Mouse (Mus musculus): ENCODE measurements around the gene Wipi2. TPM values are rescaled to one million over a fixed set of nuclear protein-coding genes. Genes with fewer than 3 reads are reported as not detected.

Gene Wipi2
- total and polyA plus RNA-seq, 2 experiments from 2014 or later = 19.6 to 37.2 TPM

DNA sequence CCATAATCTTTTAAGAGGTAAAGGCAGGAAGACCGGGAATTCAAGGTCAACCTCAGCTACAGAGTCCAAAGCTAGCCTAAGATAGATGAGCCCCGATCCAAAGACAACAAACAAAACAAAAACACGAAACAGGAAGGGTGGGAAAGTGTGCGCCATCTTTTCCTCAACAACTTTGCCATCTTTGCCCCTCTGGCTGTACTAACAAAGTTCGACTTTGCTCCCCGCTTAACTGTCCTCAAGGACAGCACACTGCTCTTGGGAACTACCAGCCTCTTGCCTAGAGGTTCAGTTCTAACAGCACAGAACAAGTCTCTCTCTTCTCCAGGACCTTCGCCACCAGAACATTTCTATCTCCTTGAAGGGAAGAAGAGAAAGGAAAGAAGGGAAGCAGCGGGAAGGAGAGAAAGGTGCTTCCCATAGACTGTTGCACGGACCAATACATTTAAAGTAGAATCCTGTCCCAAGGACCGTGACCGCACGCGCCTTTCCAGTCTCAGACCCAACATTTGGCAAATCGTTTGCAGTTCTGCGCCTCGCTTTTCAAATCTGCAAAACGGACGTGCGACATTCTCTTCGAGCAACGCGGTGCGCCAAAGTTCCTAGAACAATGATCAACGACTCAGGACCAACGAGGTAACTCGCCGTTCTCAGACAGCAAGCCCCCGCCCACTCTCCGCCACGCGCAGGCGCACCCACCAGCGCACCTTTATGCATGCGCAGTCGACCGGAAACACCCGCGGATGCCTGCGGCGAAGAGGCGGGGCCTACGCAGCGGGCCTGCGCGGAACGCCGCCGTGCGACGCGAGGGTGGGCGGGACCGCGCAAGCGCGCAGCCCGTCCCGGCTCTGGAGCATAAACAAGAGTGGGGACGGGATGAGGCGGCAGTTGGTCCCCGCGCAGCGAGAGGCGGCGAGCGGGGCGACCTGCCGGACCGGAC lies 1.5 kb downstream of the Wipi2 start:
- Histone ChIP-seq H3K9me3 (replicated peaks; ENCODE audit: control insufficient read depth, low read length) (no peaks in the 10 kb centered on the region), H3K27me3 (ENCODE audit: control insufficient read depth, insufficient read depth, low read length) (no peaks in the 10 kb centered on the region), H3K9ac (replicated peaks; ENCODE audit: low read depth, low read length) (peak overlapping the region; percentile 88), H3K4me3 (ENCODE audit: low read depth, low read length) (peak overlapping the region; percentile 94), H3K4me2 (ENCODE audit: low read depth, low read length) (peak overlapping the region; percentile 91), H3K4me1 (ENCODE audit: control insufficient read depth, insufficient read depth) (peaks cover 9% of the 10 kb centered on the region), H3K27ac (ENCODE audit: low read depth) (peak overlapping the region; percentile 85), H3K36me3 (replicated peaks; ENCODE audit: control insufficient read depth, insufficient read depth, low read length) (peaks cover 13% of the 10 kb centered on the region)
- DNase-seq (ENCODE audit: low spot score) (peak; percentile 93), ATAC-seq (ENCODE audit: insufficient read depth, low read depth) (peak; percentile 99)
- TF ChIP-seq CTCF (IDR thresholded peaks at IDR 0.05; ENCODE audit: low read depth) = no peak
- no peak for TF ChIP-seq EP300 (IDR thresholded peaks at IDR 0.05; ENCODE audit: low read depth)
- WGBS = under 1% methylated on average over 69 of the region's 69 CpGs

DNA sequence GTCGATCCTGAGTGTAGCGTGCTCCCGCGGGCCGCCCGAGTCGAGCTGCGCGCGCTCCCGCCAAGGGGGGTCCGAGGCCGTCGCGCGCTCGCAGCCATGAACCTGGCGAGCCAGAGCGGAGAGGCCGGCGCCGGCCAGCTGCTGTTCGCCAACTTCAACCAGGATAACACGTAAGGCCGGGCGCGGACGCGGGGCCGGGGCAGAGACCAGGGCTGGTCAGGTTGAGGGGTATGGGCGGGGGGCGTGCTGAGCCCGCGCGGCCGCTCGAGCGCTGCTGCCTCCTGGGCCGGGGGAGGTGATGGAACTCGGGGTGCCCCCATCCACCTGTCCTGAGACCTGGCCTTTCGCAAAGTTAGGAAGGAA lies 2.1 kb downstream of the Wipi2 start:
- DNase-seq (ENCODE audit: low spot score) (no peak), ATAC-seq (ENCODE audit: insufficient read depth, low read depth) (peak; percentile 50)
- Histone ChIP-seq H3K4me1 (ENCODE audit: control insufficient read depth, insufficient read depth) (peaks cover 9% of the 10 kb centered on the region), H3K36me3 (replicated peaks; ENCODE audit: control insufficient read depth, insufficient read depth, low read length) (peaks cover 18% of the 10 kb centered on the region), H3K27me3 (ENCODE audit: control insufficient read depth, insufficient read depth, low read length) (no peaks in the 10 kb centered on the region), H3K4me3 (ENCODE audit: low read depth, low read length) (peak overlapping the region; percentile 94), H3K27ac (ENCODE audit: low read depth) (peak overlapping the region; percentile 82), H3K4me2 (ENCODE audit: low read depth, low read length) (peak overlapping the region; percentile 91), H3K9ac (replicated peaks; ENCODE audit: low read depth, low read length) (peak overlapping the region; percentile 88), H3K9me3 (replicated peaks; ENCODE audit: control insufficient read depth, low read length) (no peaks in the 10 kb centered on the region)
- 0% methylated on average over 26 of the region's 41 CpGs for WGBS
- TF ChIP-seq EP300 (IDR thresholded peaks at IDR 0.05; ENCODE audit: low read depth) (no peak), CTCF (IDR thresholded peaks at IDR 0.05; ENCODE audit: low read depth) (no peak)

DNA sequence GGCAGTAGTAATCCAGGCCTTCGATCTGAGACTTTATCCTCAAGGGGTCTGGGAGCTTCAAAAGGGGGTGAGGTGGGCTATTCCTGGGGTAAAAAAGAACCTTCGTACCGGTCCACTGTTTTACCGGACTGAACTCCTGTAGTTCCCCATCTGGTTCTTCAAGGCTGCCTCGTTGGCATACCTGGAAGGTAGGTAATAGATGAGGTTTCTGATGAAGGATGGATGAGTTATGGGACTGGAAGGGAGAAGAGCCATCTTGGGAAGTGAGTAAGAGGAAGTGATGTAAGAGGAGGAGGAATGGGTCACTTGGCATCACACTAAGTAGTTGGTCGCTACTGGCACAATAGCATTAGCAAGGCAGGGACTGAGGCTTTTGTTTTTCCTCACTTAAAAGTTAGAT lies 2.7 kb downstream of the Wipi2 start:
- H3K27me3 ChIP-seq (ENCODE audit: control insufficient read depth, insufficient read depth, low read length) = no peaks in the 10 kb centered on the region
- H3K9me3 ChIP-seq (replicated peaks; ENCODE audit: control insufficient read depth, low read length) = no peaks in the 10 kb centered on the region
- 14% methylated on average over 6 of the region's 6 CpGs for WGBS
- ATAC-seq (ENCODE audit: insufficient read depth, low read depth) (no peak), DNase-seq (ENCODE audit: low spot score) (peak; percentile 27)
- peak overlapping the region; percentile 88 for H3K9ac ChIP-seq (replicated peaks; ENCODE audit: low read depth, low read length)
- no peak for TF ChIP-seq CTCF (IDR thresholded peaks at IDR 0.05; ENCODE audit: low read depth)
- TF ChIP-seq EP300 (IDR thresholded peaks at IDR 0.05; ENCODE audit: low read depth) = no peak
- peak overlapping the region; percentile 91 for H3K4me2 ChIP-seq (ENCODE audit: low read depth, low read length)
- H3K4me3 ChIP-seq (ENCODE audit: low read depth, low read length) = peak overlapping the region; percentile 94
- H3K27ac ChIP-seq (ENCODE audit: low read depth) = 0 out of 2 replicates have a peak overlapping the region, but pooled peaks have one; percentile 82
- peaks cover 9% of the 10 kb centered on the region for H3K4me1 ChIP-seq (ENCODE audit: control insufficient read depth, insufficient read depth)
- H3K36me3 ChIP-seq (replicated peaks; ENCODE audit: control insufficient read depth, insufficient read depth, low read length) = peaks cover 22% of the 10 kb centered on the region

DNA sequence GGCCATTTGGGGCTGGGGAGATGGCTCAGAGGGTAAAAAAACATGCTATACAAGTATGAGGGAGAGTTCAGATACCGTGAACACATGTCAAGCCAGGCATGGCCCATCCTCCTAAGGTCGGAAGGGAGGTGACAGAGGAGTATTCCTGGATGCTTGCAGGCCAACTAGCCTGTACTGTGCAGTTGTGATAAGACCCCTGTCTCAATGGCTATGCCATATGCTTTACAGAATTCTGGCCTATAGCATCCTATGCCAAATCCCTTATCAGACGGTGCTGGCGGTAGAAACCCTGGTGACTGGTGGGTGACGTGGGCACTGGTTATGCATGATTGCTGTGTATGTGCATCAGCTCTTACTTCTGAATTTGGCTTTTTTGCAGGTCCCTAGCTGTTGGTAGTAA lies 10.3 kb downstream of the Wipi2 start:
- ATAC-seq (ENCODE audit: insufficient read depth, low read depth) (no peak), DNase-seq (ENCODE audit: low spot score) (no peak)
- Histone ChIP-seq H3K9ac (replicated peaks; ENCODE audit: low read depth, low read length) (no peak overlapping the region), H3K4me3 (ENCODE audit: low read depth, low read length) (no peak overlapping the region), H3K36me3 (replicated peaks; ENCODE audit: control insufficient read depth, insufficient read depth, low read length) (peaks cover 46% of the 10 kb centered on the region), H3K4me2 (ENCODE audit: low read depth, low read length) (no peak overlapping the region), H3K27ac (ENCODE audit: low read depth) (no peak overlapping the region), H3K4me1 (ENCODE audit: control insufficient read depth, insufficient read depth) (no peaks in the 10 kb centered on the region), H3K9me3 (replicated peaks; ENCODE audit: control insufficient read depth, low read length) (no peaks in the 10 kb centered on the region), H3K27me3 (ENCODE audit: control insufficient read depth, insufficient read depth, low read length) (no peaks in the 10 kb centered on the region)
- WGBS = 76% methylated on average over 5 of the region's 5 CpGs
- no peak for TF ChIP-seq EP300 (IDR thresholded peaks at IDR 0.05; ENCODE audit: low read depth)

DNA sequence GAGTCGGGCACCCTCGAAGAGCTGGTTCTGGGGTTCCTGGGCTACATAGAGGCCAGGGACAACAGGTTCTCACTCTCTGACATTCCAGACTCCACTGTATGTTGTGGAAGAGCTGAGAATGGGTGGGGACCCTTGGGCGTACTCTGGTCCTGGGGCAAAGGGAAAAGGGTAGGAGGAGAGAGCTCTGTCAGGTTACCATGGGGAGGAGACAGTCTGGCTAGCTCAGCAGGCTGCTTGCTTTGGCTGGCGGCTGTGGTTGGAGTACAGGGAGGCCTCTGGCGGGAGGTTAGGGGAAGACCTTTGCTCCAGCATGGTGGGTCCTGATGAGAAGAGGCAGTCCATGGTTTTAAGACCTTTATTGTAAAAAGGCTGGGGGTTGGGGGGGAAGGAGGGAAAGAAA lies 12.6 kb downstream of the Wipi2 start:
- no peak for DNase-seq (ENCODE audit: low spot score)
- H3K4me2 ChIP-seq (ENCODE audit: low read depth, low read length) = no peak overlapping the region
- 87% methylated on average over 5 of the region's 5 CpGs for WGBS
- H3K9me3 ChIP-seq (replicated peaks; ENCODE audit: control insufficient read depth, low read length) = no peaks in the 10 kb centered on the region
- H3K4me1 ChIP-seq (ENCODE audit: control insufficient read depth, insufficient read depth) = no peaks in the 10 kb centered on the region
- H3K4me3 ChIP-seq (ENCODE audit: low read depth, low read length) = no peak overlapping the region
- TF ChIP-seq CTCF (IDR thresholded peaks at IDR 0.05; ENCODE audit: low read depth) (no peak), EP300 (IDR thresholded peaks at IDR 0.05; ENCODE audit: low read depth) (no peak)
- no peaks in the 10 kb centered on the region for H3K27me3 ChIP-seq (ENCODE audit: control insufficient read depth, insufficient read depth, low read length)
- no peak overlapping the region for H3K9ac ChIP-seq (replicated peaks; ENCODE audit: low read depth, low read length)
- peaks cover 25% of the 10 kb centered on the region for H3K36me3 ChIP-seq (replicated peaks; ENCODE audit: control insufficient read depth, insufficient read depth, low read length)
- ATAC-seq (ENCODE audit: insufficient read depth, low read depth) = no peak
- no peak overlapping the region for H3K27ac ChIP-seq (ENCODE audit: low read depth)
